Comparison of ENCODE assay signal across 10 mouse cellular contexts in the genomic region with DNA sequence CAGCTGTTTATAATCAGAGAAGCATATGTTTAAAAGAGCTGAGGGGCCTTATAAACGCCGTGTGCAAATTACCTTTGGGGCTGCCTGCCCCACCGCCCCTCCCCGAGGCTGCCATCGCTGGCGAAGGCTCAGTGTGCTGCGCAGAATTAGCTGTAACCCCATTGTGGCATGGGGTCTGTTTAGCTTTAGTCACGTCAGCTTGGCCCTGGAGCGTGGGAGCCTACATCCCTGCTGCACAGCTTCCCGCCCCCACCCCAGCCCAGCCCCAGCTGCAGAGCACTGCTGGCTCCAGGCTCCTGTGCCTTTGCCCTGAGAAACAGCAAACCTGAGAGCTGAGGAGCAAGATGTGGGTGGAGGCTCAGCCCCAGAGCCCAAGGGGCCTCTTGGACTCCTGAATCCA.
A peak's percentile ranks its signal among the peaks of the same experiment; 100 is the strongest.
DNase-seq lines count a peak whose midpoint lies in the region; ATAC-seq lines count a peak whose summit lies in the region.
"Had no signal": no experiment of that assay in that cellular context is flagged by ENCODE, and none has a peak within 500 bp of the region (broad histone marks: within the 10 kb centered on the region; RNA-seq: fewer than 3 reads in every experiment).

No protein-coding gene starts in this region.

- H3K9me3 ChIP-seq in heart, embryonic 10.5 days, result no peaks in the 10 kb centered on the region
- no peaks in the 10 kb centered on the region for H3K9me3 ChIP-seq in lung, embryonic 15.5 days
- no peaks in the 10 kb centered on the region for H3K9me3 ChIP-seq in intestine, embryonic 15.5 days
- no peaks in the 10 kb centered on the region for H3K9me3 ChIP-seq in neural tube, embryonic 15.5 days (replicated peaks)
- H3K9me3 ChIP-seq in forebrain, embryonic 11.5 days (ENCODE audit: control insufficient read depth, low read length), result no peaks in the 10 kb centered on the region
- H3K9me3 ChIP-seq: G1E had no signal

- H3K27ac ChIP-seq in heart, embryonic 10.5 days, result peak overlapping the region; percentile 32; the same call in 1 of the 2 replicates
- 0 out of 2 replicates have a peak overlapping the region, but pooled peaks have one; percentile 15 for H3K27ac ChIP-seq in lung, embryonic 15.5 days
- H3K27ac ChIP-seq in intestine, embryonic 15.5 days, result peak overlapping the region; percentile 65
- H3K27ac ChIP-seq in neural tube, embryonic 15.5 days (replicated peaks), result no peak overlapping the region
- no peak overlapping the region for H3K27ac ChIP-seq in forebrain, embryonic 11.5 days (ENCODE audit: low read depth, low read length)

- no peak for DNase-seq in heart, embryonic 10.5 days (ENCODE audit: low spot score)
- no peak for DNase-seq in heart, postnatal 10 days
- no peak for DNase-seq in lung, postnatal 25 days (ENCODE audit: low spot score)
- no peak for DNase-seq in forebrain, embryonic 11.5 days (ENCODE audit: low spot score)
- DNase-seq in kidney, adult 18-20 months, result no peak
- DNase-seq: thymus, postnatal 25 days had no signal

- WGBS in heart, embryonic 10.5 days, result 49% methylated on average over 10 of the region's 10 CpGs
- WGBS in lung, embryonic 15.5 days, result 25% methylated on average over 10 of the region's 10 CpGs
- 39% methylated on average over 10 of the region's 10 CpGs for WGBS in intestine, embryonic 15.5 days
- WGBS in neural tube, embryonic 15.5 days, result 22% methylated on average over 10 of the region's 10 CpGs
- WGBS in forebrain, embryonic 11.5 days, result 46% methylated on average over 10 of the region's 10 CpGs

- peaks cover 69% of the 10 kb centered on the region for H3K4me1 ChIP-seq in heart, embryonic 10.5 days
- peaks cover 32% of the 10 kb centered on the region for H3K4me1 ChIP-seq in lung, embryonic 15.5 days
- peaks cover 30% of the 10 kb centered on the region for H3K4me1 ChIP-seq in intestine, embryonic 15.5 days (replicated peaks)
- peaks cover 20% of the 10 kb centered on the region for H3K4me1 ChIP-seq in neural tube, embryonic 15.5 days
- H3K4me1 ChIP-seq in forebrain, embryonic 11.5 days (replicated peaks; ENCODE audit: control insufficient read depth, insufficient read depth, low read length), result no peaks in the 10 kb centered on the region; the same call in 1 of the 2 replicates

- H3K9ac ChIP-seq in lung, embryonic 15.5 days, result no peak overlapping the region
- no peak overlapping the region for H3K9ac ChIP-seq in intestine, embryonic 15.5 days
- no peak overlapping the region for H3K9ac ChIP-seq in neural tube, embryonic 15.5 days (replicated peaks)
- H3K9ac ChIP-seq in forebrain, embryonic 11.5 days (ENCODE audit: low read length), result no peak overlapping the region

- no peak overlapping the region for H3K4me2 ChIP-seq in lung, embryonic 15.5 days
- peak overlapping the region; percentile 27; the same call in 1 of the 2 replicates for H3K4me2 ChIP-seq in intestine, embryonic 15.5 days (replicated peaks)
- peak overlapping the region; percentile 5; the same call in 1 of the 2 replicates for H3K4me2 ChIP-seq in neural tube, embryonic 15.5 days
- no peak overlapping the region for H3K4me2 ChIP-seq in forebrain, embryonic 11.5 days (ENCODE audit: low read depth, low read length, severe bottlenecking)

- H3K36me3 ChIP-seq in heart, embryonic 10.5 days, result no peaks in the 10 kb centered on the region
- H3K36me3 ChIP-seq in lung, embryonic 15.5 days, result no peaks in the 10 kb centered on the region
- no peaks in the 10 kb centered on the region for H3K36me3 ChIP-seq in intestine, embryonic 15.5 days
- H3K36me3 ChIP-seq in neural tube, embryonic 15.5 days, result no peaks in the 10 kb centered on the region
- no peaks in the 10 kb centered on the region for H3K36me3 ChIP-seq in forebrain, embryonic 11.5 days (ENCODE audit: control insufficient read depth, insufficient read depth, low read length)
- H3K36me3 ChIP-seq: G1E had no signal

- intact Hi-C loops in heart, postnatal 10 days (cut with DNase I), result no loop called here

- H3K27me3 ChIP-seq in heart, embryonic 10.5 days (ENCODE audit: insufficient read depth, poor library complexity, severe bottlenecking), result no peaks in the 10 kb centered on the region
- no peaks in the 10 kb centered on the region for H3K27me3 ChIP-seq in lung, embryonic 15.5 days
- no peaks in the 10 kb centered on the region for H3K27me3 ChIP-seq in intestine, embryonic 15.5 days (replicated peaks)
- no peaks in the 10 kb centered on the region for H3K27me3 ChIP-seq in neural tube, embryonic 15.5 days (replicated peaks)
- H3K27me3 ChIP-seq in forebrain, embryonic 11.5 days (ENCODE audit: control insufficient read depth, insufficient read depth, low read length), result no peaks in the 10 kb centered on the region

- ATAC-seq in lung, embryonic 15.5 days (ENCODE audit: borderline replicate concordance, extremely low read depth, low FRiP score, low TSS enrichment), result peak; percentile 46; the same call in 1 of the 2 replicates
- peak; percentile 74 for ATAC-seq in intestine, embryonic 15.5 days
- ATAC-seq in neural tube, embryonic 15.5 days (ENCODE audit: low FRiP score), result no peak
- ATAC-seq in forebrain, embryonic 11.5 days (replicated peaks; ENCODE audit: low FRiP score), result no peak

- H3K4me3 ChIP-seq in heart, embryonic 10.5 days, result no peak overlapping the region
- no peak overlapping the region for H3K4me3 ChIP-seq in lung, embryonic 15.5 days
- H3K4me3 ChIP-seq in intestine, embryonic 15.5 days (replicated peaks), result no peak overlapping the region
- H3K4me3 ChIP-seq in neural tube, embryonic 15.5 days (replicated peaks), result no peak overlapping the region
- H3K4me3 ChIP-seq in forebrain, embryonic 11.5 days (ENCODE audit: low read depth, low read length), result no peak overlapping the region

Comparison
In these comparisons a context has a peak if more than half of its experiments do, and no peak if none do; other contexts are left out.
1. H3K27ac ChIP-seq: peak in heart, embryonic 10.5 days (single experiment), lung, embryonic 15.5 days (single experiment) and intestine, embryonic 15.5 days (single experiment); none in neural tube, embryonic 15.5 days (single experiment) and forebrain, embryonic 11.5 days (single experiment).
2. ATAC-seq: peak in lung, embryonic 15.5 days (single experiment) and intestine, embryonic 15.5 days (single experiment); none in neural tube, embryonic 15.5 days (single experiment) and forebrain, embryonic 11.5 days (single experiment).
3. H3K4me2 ChIP-seq: peak in intestine, embryonic 15.5 days (single experiment) and neural tube, embryonic 15.5 days (single experiment); none in lung, embryonic 15.5 days (single experiment) and forebrain, embryonic 11.5 days (single experiment).